Mouse (Mus musculus) megakaryocyte, embryonic 14.5 days (primary cell): ENCODE measurements at regions not wholly inside any gene's neighbourhood (a gene's known extent, or its start where the extent isn't known, plus 50 kb on each side); places are given as distances from the start of the nearest gene placed in this dataset.

ENCODE experiments used
- FLI1 ChIP-seq: IDR thresholded peaks from 2 replicates; pipeline ENCODE4 v1.6.1; 2012; ENCODE audit warnings: low read length, inconsistent platforms, mixed read lengths
- GATA1 ChIP-seq: IDR thresholded peaks from 3 replicates; pipeline ENCODE4 v1.6.1; 2012; ENCODE audit warnings: mixed read lengths, low read length, inconsistent platforms, borderline replicate concordance

DNA sequence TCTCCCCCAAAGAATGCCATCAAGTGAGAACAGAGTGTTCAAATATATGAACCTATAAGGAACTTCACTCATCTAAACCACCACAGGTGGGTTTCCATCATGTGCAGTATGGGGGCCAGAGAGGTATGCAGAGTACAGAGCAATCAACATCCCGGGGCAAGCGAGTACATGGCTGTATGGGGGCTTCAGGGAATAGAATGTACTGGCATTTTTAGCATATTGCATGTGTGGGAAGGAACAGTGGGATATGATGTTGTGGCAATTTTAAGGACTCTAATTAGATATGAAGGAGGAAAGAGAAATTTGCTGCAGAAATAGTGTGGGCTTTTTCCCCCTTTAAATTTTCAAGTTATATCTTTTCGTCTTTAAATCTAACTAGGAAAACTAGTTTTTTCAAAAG, 344.0 kb downstream of the Trib2 start:
- TF ChIP-seq FLI1 (no peak), GATA1 (no peak)
